Mouse (Mus musculus): ENCODE data around the gene Parm1. TPM values are rescaled to one million over a fixed set of nuclear protein-coding genes. Genes with fewer than 3 reads are reported as not detected.

Gene Parm1
- 0.81 and 0.99 TPM in 2 replicates for polyA plus RNA-seq (2012; rRNA removed)

- H3K4me1 ChIP-seq (ENCODE audit: control insufficient read depth, insufficient read depth, low read length) = peaks cover 5% of the 10 kb centered on the region
- peak within 1 kb of the TSS; percentile 81 for H3K4me3 ChIP-seq (ENCODE audit: control insufficient read depth, low read depth, low read length)
- H3K27ac ChIP-seq (ENCODE audit: control insufficient read depth, insufficient read depth, low read depth, low read length) = no peak within 1 kb of the TSS
- H3K27me3 ChIP-seq (ENCODE audit: control insufficient read depth, insufficient read depth, low read length) = no peaks in the 10 kb centered on the region; the same call in 1 of the 2 replicates
- no peaks in the 10 kb centered on the region for H3K36me3 ChIP-seq (ENCODE audit: control insufficient read depth, insufficient read depth, low read length)
- TF ChIP-seq CTCF (IDR thresholded peaks at IDR 0.05; ENCODE audit: control insufficient read depth, insufficient read depth, insufficient replicate concordance, low read depth, low read length) = peak; percentile 37; the same call in 1 of the 2 replicates
- no peak; the same call in 1 of the 2 replicates for TF ChIP-seq POLR2A (IDR thresholded peaks at IDR 0.05; ENCODE audit: control insufficient read depth, low read depth, low read length)
These were observed at the start of gene Parm1 for GRCm38 (mm10) chr5:91517480-91518301. TSS of gene Parm1 (plus strand) at chr5:91517615.

DNA sequence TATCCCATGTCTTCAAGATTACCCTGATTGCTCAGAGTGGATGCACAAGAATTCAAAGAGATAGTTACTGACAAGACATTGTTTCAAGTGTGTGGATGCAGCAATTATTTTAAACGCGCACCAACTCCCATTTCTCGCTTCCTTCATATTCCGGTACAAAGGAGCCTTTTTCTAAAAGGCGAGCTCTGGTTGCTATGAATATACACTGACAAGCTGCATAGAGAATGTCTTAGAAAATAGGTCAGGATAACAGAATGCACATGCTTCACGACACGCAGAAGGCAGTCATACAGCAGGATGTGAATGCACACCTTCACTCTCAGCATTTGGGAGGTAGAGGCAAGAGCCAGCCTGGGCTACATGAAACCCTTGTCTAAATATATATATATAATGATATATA, 42.2 kb upstream of the Parm1 start:
- H3K36me3 ChIP-seq (ENCODE audit: control insufficient read depth, insufficient read depth, low read length) = no peaks in the 10 kb centered on the region
- H3K4me1 ChIP-seq (ENCODE audit: control insufficient read depth, insufficient read depth, low read length) = no peaks in the 10 kb centered on the region
- no peak overlapping the region for H3K4me3 ChIP-seq (ENCODE audit: control insufficient read depth, low read depth, low read length)
- H3K27ac ChIP-seq (ENCODE audit: control insufficient read depth, insufficient read depth, low read depth, low read length) = no peak overlapping the region
- TF ChIP-seq POLR2A (IDR thresholded peaks at IDR 0.05; ENCODE audit: control insufficient read depth, low read depth, low read length) (no peak), CTCF (IDR thresholded peaks at IDR 0.05; ENCODE audit: control insufficient read depth, insufficient read depth, insufficient replicate concordance, low read depth, low read length) (no peak)
- no peaks in the 10 kb centered on the region for H3K27me3 ChIP-seq (ENCODE audit: control insufficient read depth, insufficient read depth, low read length)

DNA sequence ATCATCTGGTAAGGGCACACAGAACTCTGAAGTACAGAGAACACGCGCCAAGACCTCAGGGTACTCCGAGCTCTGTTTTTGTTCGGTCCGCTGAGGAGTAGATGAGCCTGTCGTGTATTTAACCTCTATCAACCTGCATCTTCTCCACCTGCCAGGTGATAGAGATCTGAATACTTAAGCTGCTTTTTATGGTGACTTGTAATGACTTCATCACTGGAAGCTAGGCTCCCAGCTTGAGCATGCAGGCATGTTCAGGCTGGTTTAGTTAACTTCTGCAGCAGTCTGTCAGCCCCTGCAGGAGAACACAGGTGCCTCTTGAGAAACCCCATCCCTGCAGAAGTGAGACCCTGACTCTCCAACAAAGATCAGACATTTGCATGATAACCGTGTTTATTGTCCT, 40.6 kb upstream of the Parm1 start:
- no peaks in the 10 kb centered on the region for H3K27me3 ChIP-seq (ENCODE audit: control insufficient read depth, insufficient read depth, low read length)
- H3K36me3 ChIP-seq (ENCODE audit: control insufficient read depth, insufficient read depth, low read length) = no peaks in the 10 kb centered on the region
- TF ChIP-seq CTCF (IDR thresholded peaks at IDR 0.05; ENCODE audit: control insufficient read depth, insufficient read depth, insufficient replicate concordance, low read depth, low read length) = no peak
- no peak for TF ChIP-seq POLR2A (IDR thresholded peaks at IDR 0.05; ENCODE audit: control insufficient read depth, low read depth, low read length)
- no peaks in the 10 kb centered on the region for H3K4me1 ChIP-seq (ENCODE audit: control insufficient read depth, insufficient read depth, low read length)
- no peak overlapping the region for H3K27ac ChIP-seq (ENCODE audit: control insufficient read depth, insufficient read depth, low read depth, low read length)
- no peak overlapping the region for H3K4me3 ChIP-seq (ENCODE audit: control insufficient read depth, low read depth, low read length)

GRCm38 (mm10) chr5:91478673-91479072, 38.7 kb upstream of the Parm1 start:
- Histone ChIP-seq H3K4me1 (ENCODE audit: control insufficient read depth, insufficient read depth, low read length) (no peaks in the 10 kb centered on the region), H3K36me3 (ENCODE audit: control insufficient read depth, insufficient read depth, low read length) (no peaks in the 10 kb centered on the region), H3K27me3 (ENCODE audit: control insufficient read depth, insufficient read depth, low read length) (no peaks in the 10 kb centered on the region), H3K27ac (ENCODE audit: control insufficient read depth, insufficient read depth, low read depth, low read length) (no peak overlapping the region), H3K4me3 (ENCODE audit: control insufficient read depth, low read depth, low read length) (no peak overlapping the region)
- TF ChIP-seq CTCF (IDR thresholded peaks at IDR 0.05; ENCODE audit: control insufficient read depth, insufficient read depth, insufficient replicate concordance, low read depth, low read length) (no peak), POLR2A (IDR thresholded peaks at IDR 0.05; ENCODE audit: control insufficient read depth, low read depth, low read length) (no peak)

DNA sequence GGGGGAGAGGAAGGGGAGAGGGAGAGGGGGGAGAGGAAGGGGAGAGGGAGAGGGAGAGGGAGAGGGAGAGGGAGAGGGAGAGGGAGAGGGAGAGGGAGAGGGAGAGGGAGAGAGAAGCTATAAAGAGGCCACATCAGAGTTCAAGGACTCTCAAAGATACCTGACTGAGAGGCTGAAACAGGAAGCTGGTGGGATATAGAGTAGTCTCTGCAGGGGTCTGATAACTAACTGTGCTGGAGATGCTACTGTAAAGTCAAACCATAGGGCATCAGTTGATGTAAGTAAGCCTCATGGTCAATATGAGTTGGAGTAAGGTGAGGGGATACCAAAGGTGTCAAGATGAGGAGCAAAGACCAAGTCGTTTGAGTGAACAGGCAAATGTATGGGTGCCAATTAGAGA, 37.3 kb upstream of the Parm1 start:
- no peaks in the 10 kb centered on the region for H3K4me1 ChIP-seq (ENCODE audit: control insufficient read depth, insufficient read depth, low read length)
- no peaks in the 10 kb centered on the region for H3K36me3 ChIP-seq (ENCODE audit: control insufficient read depth, insufficient read depth, low read length)
- H3K27ac ChIP-seq (ENCODE audit: control insufficient read depth, insufficient read depth, low read depth, low read length) = no peak overlapping the region
- TF ChIP-seq POLR2A (IDR thresholded peaks at IDR 0.05; ENCODE audit: control insufficient read depth, low read depth, low read length) = no peak
- no peak for TF ChIP-seq CTCF (IDR thresholded peaks at IDR 0.05; ENCODE audit: control insufficient read depth, insufficient read depth, insufficient replicate concordance, low read depth, low read length)
- no peak overlapping the region for H3K4me3 ChIP-seq (ENCODE audit: control insufficient read depth, low read depth, low read length)
- H3K27me3 ChIP-seq (ENCODE audit: control insufficient read depth, insufficient read depth, low read length) = no peaks in the 10 kb centered on the region

DNA sequence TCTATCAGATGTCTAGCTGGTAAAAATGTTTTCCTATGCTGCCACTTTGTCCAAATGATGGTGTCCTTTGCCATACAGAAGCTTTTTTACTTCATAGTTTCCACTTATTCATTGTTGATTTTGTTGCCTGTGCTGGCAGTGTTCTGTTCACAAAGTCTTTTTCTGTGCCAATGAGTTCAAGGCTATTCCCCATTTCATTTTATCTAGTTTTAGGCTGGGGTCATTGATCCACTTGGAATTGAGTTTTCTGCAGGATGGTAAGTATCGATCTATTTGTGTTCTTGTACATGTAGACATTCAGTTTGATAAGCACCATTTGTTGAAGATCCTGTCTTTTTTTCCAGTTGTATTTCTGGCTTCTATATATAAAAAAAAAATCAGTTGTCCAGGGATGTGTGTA, 33.1 kb upstream of the Parm1 start:
- Histone ChIP-seq H3K27ac (ENCODE audit: control insufficient read depth, insufficient read depth, low read depth, low read length) (no peak overlapping the region), H3K4me3 (ENCODE audit: control insufficient read depth, low read depth, low read length) (no peak overlapping the region)

DNA sequence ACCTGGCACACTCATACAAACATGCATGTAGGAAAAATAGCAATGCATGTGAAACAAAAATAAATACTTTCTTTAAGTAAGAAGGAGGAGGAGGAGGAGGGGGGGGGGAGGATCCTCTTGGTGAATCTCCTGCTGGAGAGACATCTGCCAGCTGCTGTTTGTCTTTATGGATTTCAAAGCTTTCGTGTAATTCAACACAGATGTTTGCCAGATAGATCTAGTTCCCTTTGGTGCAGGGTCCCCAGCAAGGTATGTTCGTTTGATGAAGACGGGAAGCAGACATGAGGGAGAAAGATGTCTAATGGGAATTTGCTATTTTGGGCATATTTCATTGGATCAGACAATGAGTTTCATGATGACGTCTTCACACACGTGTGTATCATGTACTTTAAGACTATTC, 23.0 kb upstream of the Parm1 start:
- H3K4me1 ChIP-seq (ENCODE audit: control insufficient read depth, insufficient read depth, low read length) = no peaks in the 10 kb centered on the region
- no peak overlapping the region for H3K27ac ChIP-seq (ENCODE audit: control insufficient read depth, insufficient read depth, low read depth, low read length)
- H3K27me3 ChIP-seq (ENCODE audit: control insufficient read depth, insufficient read depth, low read length) = no peaks in the 10 kb centered on the region
- H3K4me3 ChIP-seq (ENCODE audit: control insufficient read depth, low read depth, low read length) = no peak overlapping the region
- no peak for TF ChIP-seq POLR2A (IDR thresholded peaks at IDR 0.05; ENCODE audit: control insufficient read depth, low read depth, low read length)
- no peak for TF ChIP-seq CTCF (IDR thresholded peaks at IDR 0.05; ENCODE audit: control insufficient read depth, insufficient read depth, insufficient replicate concordance, low read depth, low read length)
- no peaks in the 10 kb centered on the region for H3K36me3 ChIP-seq (ENCODE audit: control insufficient read depth, insufficient read depth, low read length)

More for the DNA sequence above, 33.1 kb upstream of the Parm1 start:
- Histone ChIP-seq H3K4me1 (ENCODE audit: control insufficient read depth, insufficient read depth, low read length) (no peaks in the 10 kb centered on the region), H3K36me3 (ENCODE audit: control insufficient read depth, insufficient read depth, low read length) (no peaks in the 10 kb centered on the region), H3K27me3 (ENCODE audit: control insufficient read depth, insufficient read depth, low read length) (no peaks in the 10 kb centered on the region)
- TF ChIP-seq CTCF (IDR thresholded peaks at IDR 0.05; ENCODE audit: control insufficient read depth, insufficient read depth, insufficient replicate concordance, low read depth, low read length) (no peak), POLR2A (IDR thresholded peaks at IDR 0.05; ENCODE audit: control insufficient read depth, low read depth, low read length) (no peak)
